Mouse (Mus musculus) ES-E14 (cell line): ENCODE results near the gene Srcin1.

Experiments
- CHD2 ChIP-seq: IDR thresholded peaks from 2 replicates; pipeline ENCODE4 v1.6.1; 2014; ENCODE audit warnings: mild to moderate bottlenecking, low read depth, low read length, inconsistent platforms
- HCFC1 ChIP-seq: IDR thresholded peaks from 2 replicates; pipeline ENCODE4 v1.6.1; 2012; ENCODE audit warnings: low read length, inconsistent platforms, borderline replicate concordance; ENCODE audit not compliant: insufficient read depth
- ZNF384 ChIP-seq: IDR thresholded peaks from 2 replicates; pipeline ENCODE4 v1.6.1; 2012; ENCODE audit warnings: low read depth, low read length, inconsistent platforms

GRCm38 (mm10) chr11:97609743-97610142, 33.8 kb upstream of the Srcin1 start:
- TF ChIP-seq ZNF384 (no peak), HCFC1 (no peak), CHD2 (no peak)
